Mouse (Mus musculus) thymus, adult 2 months (tissue): ENCODE measurements around the gene As3mt. TPM values are rescaled to one million over a fixed set of nuclear protein-coding genes. Genes with fewer than 3 reads are reported as not detected.

Source experiments
- DNase-seq: peaks from one replicate; pipeline ENCODE4 v3.0.0; 2021
- H3K27ac ChIP-seq: fragments of 200-500 bp; 2 replicates; pipeline ENCODE4 v1.5.1; 2012; ENCODE audit warnings: low read length, control low read depth; ENCODE audit not compliant: control insufficient read depth, insufficient read depth
- H3K27me3 ChIP-seq: fragments of 200-500 bp; 2 replicates; pipeline ENCODE4 v1.6.1; 2012; ENCODE audit warnings: mild to moderate bottlenecking, low read length, moderate library complexity, mixed read lengths; ENCODE audit not compliant: control insufficient read depth, insufficient read depth
- H3K36me3 ChIP-seq: fragments of 200-500 bp; 2 replicates; pipeline ENCODE4 v1.6.1; 2012; ENCODE audit warnings: mild to moderate bottlenecking, low read length, moderate library complexity; ENCODE audit not compliant: control insufficient read depth, insufficient read depth
- H3K4me1 ChIP-seq: fragments of 200-500 bp; replicated peaks from 2 replicates; pipeline ENCODE4 v1.6.1; 2012; ENCODE audit warnings: low read length; ENCODE audit not compliant: control insufficient read depth, insufficient read depth
- H3K4me3 ChIP-seq: fragments of 200-500 bp; 2 replicates; pipeline ENCODE4 v1.5.1; 2012; ENCODE audit warnings: mild to moderate bottlenecking, low read length, control low read depth, moderate library complexity; ENCODE audit not compliant: control insufficient read depth, insufficient read depth
- CTCF ChIP-seq: fragments of 200-500 bp; IDR thresholded peaks from 2 replicates; pipeline ENCODE4 v1.5.1; 2012; ENCODE audit warnings: mild to moderate bottlenecking, control low read depth, low read length, moderate library complexity, borderline replicate concordance; ENCODE audit not compliant: control insufficient read depth, poor library complexity, insufficient read depth; ENCODE audit errors: extremely low read depth
- POLR2A ChIP-seq: fragments of 200-500 bp; IDR thresholded peaks from 2 replicates; pipeline ENCODE4 v1.6.1; 2012; ENCODE audit warnings: mild to moderate bottlenecking, low read length, control low read depth, moderate library complexity; ENCODE audit not compliant: control insufficient read depth, poor library complexity, insufficient read depth; ENCODE audit errors: extremely low read depth
- WGBS: fragments of 180-500 bp; shearing (Covaris S2); methylation state at CpG from one replicate; pipeline ENCODE4 v1.1.7; 2018; 5-methylcytosine and 5-hydroxymethylcytosine counted together
- polyA plus RNA-seq: library from polyadenylated mRNA; depleted of rRNA; stranded (reverse); fragments of >200 nt; gene quantifications from 2 replicates; pipeline ENCODE4 v1.2.3, GENCODE M21; 2012

The As3mt gene
- polyA plus RNA-seq, 1 experiment = 9.5 TPM

DNA sequence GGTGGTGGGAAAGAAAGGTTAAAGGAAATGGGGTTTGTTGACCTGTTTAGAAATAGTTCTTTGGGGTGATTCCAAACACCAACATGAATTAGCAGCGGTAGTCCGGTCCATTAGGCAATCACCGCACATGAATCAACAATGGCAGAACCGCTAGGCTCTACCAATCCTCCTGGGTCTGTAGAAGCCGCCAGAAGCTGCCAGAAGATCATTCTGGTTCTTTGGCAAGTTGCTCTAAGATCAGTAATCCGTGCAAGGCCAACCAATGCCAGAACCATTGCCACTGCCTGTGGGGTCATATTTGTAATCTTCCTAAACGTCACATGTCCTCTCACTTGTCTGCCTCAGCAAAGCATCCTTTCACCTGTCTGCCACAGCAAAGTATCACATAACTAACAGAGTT lies 10.3 kb upstream of the As3mt start:
- Histone ChIP-seq H3K4me3 (no peak overlapping the region), H3K27me3 (no peaks in the 10 kb centered on the region), H3K4me1 (peaks cover 13% of the 10 kb centered on the region), H3K27ac (no peak overlapping the region), H3K36me3 (no peaks in the 10 kb centered on the region)
- no peak for TF ChIP-seq CTCF
- DNase-seq = no peak
- WGBS = 97% methylated on average over 7 of the region's 7 CpGs

DNA sequence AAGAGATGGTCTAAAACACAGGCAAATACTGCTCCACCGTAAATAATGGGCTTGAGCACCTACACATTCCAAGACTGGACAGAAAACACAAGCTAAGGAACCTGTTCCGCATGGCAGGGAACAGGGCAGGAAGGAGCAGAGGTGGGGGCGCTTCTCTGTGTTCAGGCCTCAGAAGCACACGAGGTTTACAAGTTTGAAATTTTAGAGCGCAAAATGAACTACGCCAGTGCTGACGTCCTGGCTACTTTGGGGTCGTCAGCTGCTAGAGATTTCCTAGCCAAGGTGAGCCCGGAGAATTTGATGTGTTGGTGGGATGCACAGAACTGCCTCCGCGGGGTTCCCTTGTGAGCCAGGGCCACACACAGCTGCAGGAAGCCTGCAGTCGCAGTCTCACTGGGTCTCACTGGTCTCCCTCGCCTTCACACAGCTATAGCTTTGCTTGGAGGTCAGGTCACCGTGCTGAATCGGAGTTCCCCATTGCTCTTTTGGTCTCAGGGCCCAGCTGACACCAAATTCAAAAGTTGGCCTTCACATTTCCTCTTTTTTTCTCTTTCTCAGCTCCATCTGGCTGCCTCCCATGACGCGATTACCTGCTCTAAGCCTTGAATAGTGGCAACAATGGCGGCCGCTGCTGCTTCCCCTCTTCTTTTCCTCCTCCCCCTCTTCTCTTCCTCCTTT lies 9.3 kb upstream of the As3mt start:
- peaks cover 13% of the 10 kb centered on the region for H3K4me1 ChIP-seq
- no peak for DNase-seq
- peak overlapping the region; percentile 13; the same call in 1 of the 2 replicates for H3K4me3 ChIP-seq
- H3K27me3 ChIP-seq = no peaks in the 10 kb centered on the region
- H3K36me3 ChIP-seq = no peaks in the 10 kb centered on the region
- no peak overlapping the region for H3K27ac ChIP-seq
- TF ChIP-seq POLR2A (no peak), CTCF (no peak)
- WGBS = 47% methylated on average over 19 of the region's 19 CpGs

DNA sequence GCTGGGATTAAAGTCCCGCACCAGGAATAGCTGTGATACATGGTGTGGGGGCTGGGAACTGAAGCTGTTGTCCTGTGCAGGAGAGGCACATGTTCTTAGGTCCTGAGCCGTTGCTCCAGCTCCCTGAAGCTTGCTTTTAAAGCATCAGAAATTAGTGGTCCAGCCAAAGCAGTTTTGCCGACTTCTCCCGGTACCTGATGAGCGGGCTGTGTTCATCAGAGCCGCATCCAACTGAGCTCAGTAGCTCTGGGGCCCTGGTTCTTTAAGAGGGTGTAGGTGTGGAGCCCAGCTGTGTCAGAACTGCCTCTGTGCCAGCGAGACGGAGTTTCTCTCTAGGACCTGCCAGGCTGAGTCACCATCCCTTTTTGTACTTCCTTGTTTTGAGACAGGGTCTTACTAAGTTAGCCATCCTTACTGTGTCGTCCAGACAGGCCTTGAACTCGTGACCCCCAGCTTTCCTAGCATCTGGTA lies 8.2 kb upstream of the As3mt start:
- no peak overlapping the region for H3K4me3 ChIP-seq

DNA sequence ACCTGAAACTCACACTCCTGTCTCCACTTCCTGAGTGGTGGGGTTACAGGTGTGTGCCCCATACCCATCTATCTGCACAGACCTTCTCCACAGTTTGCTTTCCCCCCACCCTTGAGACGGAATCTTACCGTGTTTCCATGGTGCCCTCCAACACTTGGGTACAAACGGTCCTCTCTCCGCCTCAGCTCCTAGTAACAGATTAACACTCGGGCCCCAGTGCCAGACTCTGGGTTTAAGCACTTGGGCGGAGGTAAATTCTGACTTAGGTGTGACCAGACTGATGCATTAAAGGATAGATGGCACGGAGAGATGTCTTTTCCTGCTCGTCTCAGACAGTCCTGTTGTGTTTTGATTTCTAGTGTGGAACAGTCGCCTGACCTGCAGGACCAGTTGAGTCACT lies 6.1 kb upstream of the As3mt start:
- no peak for TF ChIP-seq CTCF
- no peak for TF ChIP-seq POLR2A
- no peak overlapping the region for H3K27ac ChIP-seq
- H3K4me3 ChIP-seq = no peak overlapping the region
- WGBS = 93% methylated on average over 9 of the region's 9 CpGs
- no peaks in the 10 kb centered on the region for H3K36me3 ChIP-seq
- DNase-seq = no peak
- peaks cover 19% of the 10 kb centered on the region for H3K4me1 ChIP-seq
- no peaks in the 10 kb centered on the region for H3K27me3 ChIP-seq

More for the DNA sequence above, 8.2 kb upstream of the As3mt start:
- Histone ChIP-seq H3K27ac (no peak overlapping the region), H3K36me3 (no peaks in the 10 kb centered on the region), H3K4me1 (peaks cover 13% of the 10 kb centered on the region), H3K27me3 (no peaks in the 10 kb centered on the region)
- DNase-seq = no peak
- 55% methylated on average over 10 of the region's 10 CpGs for WGBS
- TF ChIP-seq POLR2A (no peak), CTCF (peak; percentile 13; the same call in 1 of the 2 replicates)

DNA sequence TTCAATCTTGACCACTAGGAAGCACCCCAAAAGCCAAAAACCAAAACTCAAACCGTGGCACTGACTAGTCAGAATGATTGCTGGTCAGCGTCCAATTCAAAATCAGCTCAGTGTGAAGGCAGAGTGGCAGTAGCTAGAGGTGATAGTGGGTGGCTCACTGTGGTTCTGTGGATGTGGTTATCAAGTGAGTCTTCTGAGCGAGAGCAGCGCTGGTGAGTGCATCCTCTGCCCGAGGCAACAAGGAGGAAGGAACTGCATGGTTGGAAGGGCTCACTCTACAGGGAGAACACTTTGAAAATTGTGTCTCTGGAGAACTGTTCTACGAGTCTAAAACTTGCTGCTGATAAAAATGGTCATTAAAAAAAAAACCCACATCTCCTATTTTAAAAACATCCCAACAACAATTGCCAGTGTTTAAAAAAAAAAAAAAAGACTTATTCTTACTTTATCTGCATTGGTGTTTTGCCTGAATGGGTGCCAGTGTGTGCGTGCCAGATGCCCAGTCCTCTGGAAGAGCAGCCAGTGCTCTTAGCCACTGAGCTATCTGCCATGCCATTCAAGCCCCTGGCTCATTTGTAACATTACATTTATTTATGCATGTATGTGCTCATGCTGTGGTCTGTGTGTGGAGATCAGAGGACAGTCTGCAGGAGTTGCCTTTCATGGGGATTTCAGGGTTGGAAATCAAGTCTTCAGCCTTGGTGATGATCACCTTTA lies 1.3 kb upstream of the As3mt start:
- no peaks in the 10 kb centered on the region for H3K36me3 ChIP-seq
- no peaks in the 10 kb centered on the region for H3K27me3 ChIP-seq
- 14% methylated on average over 7 of the region's 7 CpGs for WGBS
- peak; percentile 19 for DNase-seq
- TF ChIP-seq POLR2A (no peak), CTCF (no peak)
- H3K4me1 ChIP-seq = peaks cover 16% of the 10 kb centered on the region
- no peak overlapping the region for H3K27ac ChIP-seq
- no peak overlapping the region for H3K4me3 ChIP-seq

DNA sequence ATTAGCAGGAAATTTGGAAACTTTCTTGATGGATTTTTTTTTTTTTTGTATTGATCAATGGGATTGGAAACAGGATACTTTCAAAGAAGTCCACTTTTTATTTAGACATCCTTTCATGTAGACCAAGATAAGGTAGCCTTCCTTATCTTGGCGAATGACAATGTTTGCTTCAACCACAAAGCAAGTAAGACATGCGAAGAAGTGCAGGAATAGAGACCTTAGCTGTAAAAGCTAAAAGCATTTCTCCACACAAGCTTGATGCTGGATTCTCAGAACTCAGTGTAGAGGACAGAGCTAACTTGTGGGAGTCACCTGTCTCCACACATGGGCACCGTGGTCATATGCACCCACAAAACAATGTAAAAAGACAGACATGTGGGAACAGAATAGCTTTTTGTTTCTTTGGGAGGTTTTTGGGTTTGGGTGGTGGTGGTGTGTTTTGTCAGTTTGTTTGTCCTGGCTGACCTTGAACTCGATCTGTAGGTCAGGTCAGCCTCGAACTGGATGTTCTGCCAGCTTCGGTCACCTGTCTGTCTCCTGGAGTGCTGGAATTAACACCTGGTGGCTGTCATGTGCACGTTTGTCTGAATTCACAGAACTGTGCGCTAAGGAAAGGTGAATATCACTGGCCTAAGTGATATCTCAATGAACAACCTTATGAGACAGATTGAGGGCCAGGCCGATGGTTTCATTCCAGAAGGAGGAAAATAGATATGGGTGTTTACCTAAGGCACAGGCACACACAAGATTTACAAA lies 540 bp upstream of the As3mt start:
- WGBS = 82% methylated on average over 9 of the region's 9 CpGs
- Histone ChIP-seq H3K36me3 (no peaks in the 10 kb centered on the region), H3K4me1 (peaks cover 16% of the 10 kb centered on the region), H3K27me3 (no peaks in the 10 kb centered on the region), H3K27ac (no peak overlapping the region), H3K4me3 (no peak overlapping the region)
- TF ChIP-seq CTCF (no peak), POLR2A (no peak)
- no peak for DNase-seq
